Mouse (Mus musculus) spleen, postnatal 36 days (tissue): ENCODE results near the gene Gm10717.
"Not testable (repeated sequence)": the region's sequence is repeated elsewhere in the genome, so short reads cannot be mapped to it uniquely, and the experiment has no call there.

Experiments
- DNase-seq, 2 experiments: peaks; one replicate each; pipeline ENCODE4 v3.0.0; 2022; ENCODE audit warnings: low spot score in 2 of 2, mixed read lengths in 1 of 2

Gene Gm10717

GRCm38 (mm10) chr9:3025653-3026052 lies 436 bp downstream of the Gm10717 start:
- DNase-seq = peak; percentile 88 to 91

GRCm38 (mm10) chr9:3026136-3026535 lies 919 bp downstream of the Gm10717 start:
- DNase-seq = not testable (repeated sequence)

GRCm38 (mm10) chr9:3026741-3027140 lies 1.5 kb downstream of the Gm10717 start:
- not testable (repeated sequence) for DNase-seq

DNA sequence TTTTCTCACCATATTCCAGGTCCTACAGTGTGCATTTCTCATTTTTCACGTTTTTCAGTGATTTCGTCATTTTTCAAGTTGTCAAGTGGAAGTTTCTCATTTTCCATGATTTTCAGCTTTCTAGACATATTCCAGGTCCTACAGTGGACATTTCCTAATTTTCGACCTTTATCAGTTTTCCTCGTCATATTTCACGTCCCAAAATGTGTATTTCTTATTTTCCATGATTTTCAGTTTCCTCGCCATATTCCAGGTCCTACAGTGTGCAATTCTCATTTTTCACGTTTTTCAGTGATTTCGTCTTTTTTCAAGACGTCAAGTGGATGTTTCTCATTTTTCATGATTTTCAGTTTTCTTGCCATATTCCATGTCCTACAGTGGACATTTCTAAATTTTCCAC lies 2.0 kb downstream of the Gm10717 start:
- DNase-seq = not testable (repeated sequence)

- DNase-seq = peak; percentile 66 to 73
Measured at GRCm38 (mm10) chr9:3029276-3030000, 4.2 kb downstream of the Gm10717 start.

GRCm38 (mm10) chr9:3030677-3031318 lies 5.6 kb downstream of the Gm10717 start:
- DNase-seq = not testable (repeated sequence)

DNA sequence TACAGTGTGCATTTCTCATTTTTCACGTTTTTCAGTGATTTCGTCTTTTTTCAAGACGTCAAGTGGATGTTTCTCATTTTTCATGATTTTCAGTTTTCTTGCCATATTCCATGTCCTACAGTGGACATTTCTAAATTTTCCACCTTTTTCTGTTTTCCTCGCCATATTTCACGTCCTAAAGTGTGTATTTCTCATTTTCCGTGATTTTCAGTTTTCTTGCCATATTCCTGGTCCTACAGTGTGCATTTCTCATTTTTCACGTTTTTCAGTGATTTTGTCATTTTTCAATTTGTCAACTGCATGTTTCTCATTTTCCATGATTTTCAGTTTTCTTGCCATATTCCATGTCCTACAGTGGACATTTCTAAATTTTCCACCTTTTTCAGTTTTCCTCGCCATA lies 9.1 kb downstream of the Gm10717 start, which contains the start of gene Gm17535:
Gene Gm17535, plus strand, starts transcription at position 301 of the 400 bp plus-strand sequence.
- DNase-seq = not testable (repeated sequence)

DNA sequence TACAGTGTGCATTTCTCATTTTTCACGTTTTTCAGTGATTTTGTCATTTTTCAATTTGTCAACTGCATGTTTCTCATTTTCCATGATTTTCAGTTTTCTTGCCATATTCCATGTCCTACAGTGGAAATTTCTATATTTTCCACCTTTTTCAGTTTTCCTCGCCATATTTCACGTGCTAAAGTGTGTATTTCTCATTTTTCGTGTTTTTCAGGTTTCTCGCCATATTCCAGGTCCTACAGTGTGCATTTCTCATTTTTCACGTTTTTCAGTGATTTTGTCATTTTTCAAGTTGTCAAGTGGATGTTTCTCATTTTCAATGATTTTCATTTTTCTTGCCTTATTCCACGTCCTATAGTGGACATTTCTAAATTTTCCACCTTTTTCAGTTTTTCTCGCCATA lies 11.4 kb downstream of the Gm10717 start, which contains the start of gene Gm10715:
Gene Gm10715, plus strand, starts transcription at position 301 of the 400 bp plus-strand sequence.
- not testable (repeated sequence) for DNase-seq

DNA sequence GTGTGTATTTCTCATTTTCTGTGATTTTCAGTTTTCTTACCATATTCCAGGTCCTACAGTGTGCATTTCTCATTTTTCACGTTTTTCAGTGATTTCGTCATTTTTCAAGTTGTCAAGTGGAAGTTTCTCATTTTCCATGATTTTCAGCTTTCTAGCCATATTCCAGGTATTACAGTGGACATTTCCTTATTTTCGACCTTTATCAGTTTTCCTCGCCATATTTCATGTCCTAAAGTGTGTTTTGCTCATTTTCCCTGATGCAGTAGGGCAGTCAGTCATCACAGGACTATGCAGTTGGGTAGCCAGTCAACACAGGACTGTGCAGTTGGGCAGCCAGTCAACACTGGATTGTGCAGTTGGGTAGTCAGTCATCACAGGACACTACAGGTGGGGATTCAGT lies 12.9 kb downstream of the Gm10717 start:
- DNase-seq = not testable (repeated sequence)
